Mouse (Mus musculus): ENCODE measurements around the gene Lctl. TPM values are rescaled to one million over a fixed set of nuclear protein-coding genes. Genes with fewer than 3 reads are reported as not detected.
"Not testable (repeated sequence)": the region's sequence is repeated elsewhere in the genome, so short reads cannot be mapped to it uniquely, and the experiment has no call there.

Lctl gene
- polyA plus RNA-seq, 1 experiment, result not detected

DNA sequence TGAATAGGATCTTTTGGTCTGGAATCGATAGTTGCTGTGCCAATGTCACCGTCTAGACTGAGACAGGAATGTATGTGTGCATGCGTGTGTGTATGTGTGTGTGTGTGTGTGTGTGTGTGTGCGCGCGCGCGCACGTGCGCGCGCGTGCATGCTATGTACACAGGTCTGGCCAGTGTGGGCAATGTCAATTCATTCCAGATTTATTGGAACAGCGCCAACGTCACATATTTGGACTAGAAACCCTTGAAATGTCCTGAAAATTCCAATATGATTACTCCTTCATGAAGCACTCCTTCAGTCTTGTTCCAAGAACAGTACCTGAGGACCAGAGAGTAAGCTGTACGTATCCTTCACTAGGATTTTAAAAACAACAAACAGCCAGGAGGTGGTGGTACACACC, 6.4 kb upstream of the Lctl start:
- 95% methylated on average over 16 of the region's 16 CpGs for WGBS
- Histone ChIP-seq H3K4me3 (ENCODE audit: extremely low read depth, insufficient read depth, insufficient read length) (no peak overlapping the region), H3K36me3 (ENCODE audit: control insufficient read depth, insufficient read depth, low read length) (no peaks in the 10 kb centered on the region), H3K27ac (ENCODE audit: insufficient read depth, low read length) (no peak overlapping the region), H3K4me1 (ENCODE audit: control insufficient read depth, insufficient read depth, insufficient read length) (no peaks in the 10 kb centered on the region), H3K27me3 (ENCODE audit: control insufficient read depth, insufficient read depth, low read length) (no peaks in the 10 kb centered on the region)
- DNase-seq (ENCODE audit: low read depth in 1 of 2, low spot score in 2 of 2), result no peak
- TF ChIP-seq CTCF (IDR thresholded peaks at IDR 0.05; ENCODE audit: extremely low read depth, insufficient read depth, insufficient read length, insufficient replicate concordance) (no peak), POLR2A (IDR thresholded peaks at IDR 0.05; ENCODE audit: low read depth, low read length) (no peak)

DNA sequence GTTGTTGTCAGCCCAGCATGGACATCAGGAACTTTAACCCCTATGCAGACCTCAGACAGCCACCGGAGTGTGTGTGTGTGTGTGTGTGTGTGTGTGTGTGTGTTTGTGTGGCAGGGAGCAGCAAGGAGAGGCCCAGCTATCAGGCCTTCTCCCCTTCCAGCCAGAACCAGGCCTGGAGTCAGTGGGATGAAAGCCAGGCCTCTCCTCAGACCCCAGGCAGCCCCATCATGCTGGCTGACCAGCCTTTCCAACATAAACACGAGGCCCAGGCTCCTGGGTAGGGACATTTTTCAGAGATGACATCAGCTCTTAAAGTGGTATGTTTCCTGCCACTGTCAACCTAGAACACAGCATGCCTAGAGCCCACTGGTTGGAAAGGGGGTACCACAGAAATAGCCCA, 2.3 kb upstream of the Lctl start:
- Histone ChIP-seq H3K27ac (ENCODE audit: insufficient read depth, low read length) (no peak overlapping the region), H3K27me3 (ENCODE audit: control insufficient read depth, insufficient read depth, low read length) (no peaks in the 10 kb centered on the region), H3K4me1 (ENCODE audit: control insufficient read depth, insufficient read depth, insufficient read length) (no peaks in the 10 kb centered on the region), H3K4me3 (ENCODE audit: extremely low read depth, insufficient read depth, insufficient read length) (no peak overlapping the region), H3K36me3 (ENCODE audit: control insufficient read depth, insufficient read depth, low read length) (no peaks in the 10 kb centered on the region)
- no peak for DNase-seq (ENCODE audit: low read depth in 1 of 2, low spot score in 2 of 2)
- 70% methylated on average over 2 of the region's 2 CpGs for WGBS
- TF ChIP-seq POLR2A (IDR thresholded peaks at IDR 0.05; ENCODE audit: low read depth, low read length) (no peak), CTCF (IDR thresholded peaks at IDR 0.05; ENCODE audit: extremely low read depth, insufficient read depth, insufficient read length, insufficient replicate concordance) (no peak)

DNA sequence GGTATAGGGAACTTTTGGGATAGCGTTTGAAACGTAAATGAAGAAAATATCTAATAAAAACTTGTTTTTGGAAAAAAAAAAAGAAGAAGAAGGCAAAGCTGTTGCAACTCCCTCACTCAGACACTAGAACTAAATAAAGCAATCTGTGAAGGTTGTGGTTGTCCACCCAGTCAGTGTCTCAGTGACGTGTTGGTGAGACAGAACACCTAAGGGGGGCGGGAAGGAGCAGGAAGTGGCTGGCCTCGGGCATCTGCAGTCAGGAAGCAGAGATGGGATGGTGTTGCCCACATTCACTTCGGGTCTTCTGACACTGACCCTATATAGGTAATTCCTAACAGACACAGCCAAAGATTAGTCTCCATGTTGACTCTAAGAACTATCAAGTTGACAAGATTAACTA, 1.2 kb upstream of the Lctl start:
- TF ChIP-seq CTCF (IDR thresholded peaks at IDR 0.05; ENCODE audit: extremely low read depth, insufficient read depth, insufficient read length, insufficient replicate concordance) (no peak), POLR2A (IDR thresholded peaks at IDR 0.05; ENCODE audit: low read depth, low read length) (no peak)
- Histone ChIP-seq H3K36me3 (ENCODE audit: control insufficient read depth, insufficient read depth, low read length) (no peaks in the 10 kb centered on the region), H3K4me1 (ENCODE audit: control insufficient read depth, insufficient read depth, insufficient read length) (no peaks in the 10 kb centered on the region), H3K27ac (ENCODE audit: insufficient read depth, low read length) (no peak overlapping the region), H3K4me3 (ENCODE audit: extremely low read depth, insufficient read depth, insufficient read length) (no peak overlapping the region), H3K27me3 (ENCODE audit: control insufficient read depth, insufficient read depth, low read length) (no peaks in the 10 kb centered on the region)
- no peak for DNase-seq (ENCODE audit: low read depth in 1 of 2, low spot score in 2 of 2)
- 42% methylated on average over 6 of the region's 6 CpGs for WGBS

DNA sequence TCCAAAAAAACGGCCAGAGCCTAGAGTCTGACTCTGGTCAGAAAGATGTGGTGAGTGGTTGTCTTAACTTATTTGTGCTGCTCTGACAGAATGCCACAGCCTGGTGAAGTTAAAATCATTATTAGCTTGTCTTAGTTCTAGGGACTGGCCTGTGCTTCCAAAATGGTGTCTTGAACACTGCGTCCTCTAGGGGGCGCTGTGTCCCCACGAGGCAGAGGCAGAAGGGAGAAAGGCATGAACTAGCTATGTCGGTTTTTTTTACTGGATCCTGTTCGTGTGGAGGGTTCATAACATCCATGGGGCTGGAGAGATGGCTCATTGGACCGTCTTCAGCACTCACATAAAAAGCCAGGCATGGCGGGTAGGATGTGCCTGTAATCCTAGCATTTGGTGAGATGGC, 3.0 kb downstream of the Lctl start:
- DNase-seq (ENCODE audit: low read depth in 1 of 2, low spot score in 2 of 2), result peak in 1 of 2 experiments; percentile 26
- Histone ChIP-seq H3K27ac (ENCODE audit: insufficient read depth, low read length) (no peak overlapping the region), H3K4me1 (ENCODE audit: control insufficient read depth, insufficient read depth, insufficient read length) (no peaks in the 10 kb centered on the region), H3K36me3 (ENCODE audit: control insufficient read depth, insufficient read depth, low read length) (no peaks in the 10 kb centered on the region), H3K4me3 (ENCODE audit: extremely low read depth, insufficient read depth, insufficient read length) (no peak overlapping the region), H3K27me3 (ENCODE audit: control insufficient read depth, insufficient read depth, low read length) (no peaks in the 10 kb centered on the region)
- 34% methylated on average over 8 of the region's 8 CpGs for WGBS
- TF ChIP-seq CTCF (IDR thresholded peaks at IDR 0.05; ENCODE audit: extremely low read depth, insufficient read depth, insufficient read length, insufficient replicate concordance) (peak; percentile 66; the same call in 1 of the 2 replicates), POLR2A (IDR thresholded peaks at IDR 0.05; ENCODE audit: low read depth, low read length) (no peak)

DNA sequence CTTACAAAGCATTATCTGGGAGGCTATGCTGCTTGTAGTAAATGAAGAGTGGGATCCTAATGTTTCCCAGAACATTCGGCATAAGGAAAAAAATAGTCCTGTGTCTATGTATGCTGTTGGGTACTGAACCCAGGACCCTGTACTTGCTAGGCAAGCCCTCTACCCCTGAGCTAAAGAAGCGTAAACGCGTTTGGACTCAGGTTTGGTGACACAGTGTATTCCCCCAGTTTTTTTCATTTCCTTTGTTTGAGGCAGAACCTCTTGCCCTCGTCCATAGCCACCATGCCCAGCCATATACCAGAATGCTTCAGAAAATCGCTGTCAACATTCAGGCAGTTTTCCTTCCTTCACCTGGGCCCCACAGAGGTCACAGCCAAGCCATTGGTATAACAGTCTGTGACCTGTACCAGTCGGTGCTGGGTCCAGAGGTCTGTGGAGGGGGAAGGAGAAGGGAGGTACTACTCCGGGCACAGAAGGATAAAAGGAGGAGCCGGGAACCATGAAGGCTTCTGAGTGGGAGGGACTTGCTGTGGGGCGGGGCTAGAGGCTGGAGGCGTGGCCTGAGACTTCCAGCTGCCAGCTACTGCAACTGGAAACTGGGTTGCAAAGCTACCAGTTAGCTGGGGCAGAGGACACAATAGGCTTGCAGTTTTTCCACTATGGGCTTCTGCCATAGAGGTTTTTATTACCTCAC, 3.8 kb downstream of the Lctl start:
- Histone ChIP-seq H3K27ac (ENCODE audit: insufficient read depth, low read length) (no peak overlapping the region), H3K36me3 (ENCODE audit: control insufficient read depth, insufficient read depth, low read length) (no peaks in the 10 kb centered on the region), H3K4me1 (ENCODE audit: control insufficient read depth, insufficient read depth, insufficient read length) (no peaks in the 10 kb centered on the region), H3K4me3 (ENCODE audit: extremely low read depth, insufficient read depth, insufficient read length) (no peak overlapping the region), H3K27me3 (ENCODE audit: control insufficient read depth, insufficient read depth, low read length) (no peaks in the 10 kb centered on the region)
- TF ChIP-seq CTCF (IDR thresholded peaks at IDR 0.05; ENCODE audit: extremely low read depth, insufficient read depth, insufficient read length, insufficient replicate concordance), result no peak
- no peak for TF ChIP-seq POLR2A (IDR thresholded peaks at IDR 0.05; ENCODE audit: low read depth, low read length)
- WGBS, result 47% methylated on average over 11 of the region's 11 CpGs
- no peak for DNase-seq (ENCODE audit: low read depth in 1 of 2, low spot score in 2 of 2)

DNA sequence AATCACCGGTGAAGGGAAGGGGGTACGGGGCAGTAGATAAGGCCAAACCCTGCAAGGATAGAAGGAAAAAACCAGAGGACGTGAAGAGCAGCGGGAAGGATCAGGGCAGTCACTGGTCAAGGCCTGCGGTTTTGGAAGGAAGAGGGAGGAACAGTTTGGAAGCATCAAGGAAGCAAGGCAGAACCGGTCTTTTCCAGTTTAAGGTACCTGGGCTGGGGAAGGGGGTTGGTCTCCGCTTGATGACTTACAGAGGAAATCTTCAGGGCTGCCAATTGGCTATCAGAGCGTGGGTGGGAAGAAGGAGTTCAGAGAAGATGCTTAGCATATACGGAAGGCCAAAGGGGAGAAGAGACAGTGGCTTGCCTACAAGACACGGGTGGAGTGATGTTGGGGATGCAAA, 5.7 kb downstream of the Lctl start:
- no peak for TF ChIP-seq POLR2A (IDR thresholded peaks at IDR 0.05; ENCODE audit: low read depth, low read length)
- TF ChIP-seq CTCF (IDR thresholded peaks at IDR 0.05; ENCODE audit: extremely low read depth, insufficient read depth, insufficient read length, insufficient replicate concordance), result no peak
- Histone ChIP-seq H3K27me3 (ENCODE audit: control insufficient read depth, insufficient read depth, low read length) (no peaks in the 10 kb centered on the region), H3K36me3 (ENCODE audit: control insufficient read depth, insufficient read depth, low read length) (no peaks in the 10 kb centered on the region), H3K4me3 (ENCODE audit: extremely low read depth, insufficient read depth, insufficient read length) (no peak overlapping the region), H3K4me1 (ENCODE audit: control insufficient read depth, insufficient read depth, insufficient read length) (no peaks in the 10 kb centered on the region), H3K27ac (ENCODE audit: insufficient read depth, low read length) (no peak overlapping the region)
- 92% methylated on average over 10 of the region's 10 CpGs for WGBS
- DNase-seq (ENCODE audit: low read depth in 1 of 2, low spot score in 2 of 2), result no peak

DNA sequence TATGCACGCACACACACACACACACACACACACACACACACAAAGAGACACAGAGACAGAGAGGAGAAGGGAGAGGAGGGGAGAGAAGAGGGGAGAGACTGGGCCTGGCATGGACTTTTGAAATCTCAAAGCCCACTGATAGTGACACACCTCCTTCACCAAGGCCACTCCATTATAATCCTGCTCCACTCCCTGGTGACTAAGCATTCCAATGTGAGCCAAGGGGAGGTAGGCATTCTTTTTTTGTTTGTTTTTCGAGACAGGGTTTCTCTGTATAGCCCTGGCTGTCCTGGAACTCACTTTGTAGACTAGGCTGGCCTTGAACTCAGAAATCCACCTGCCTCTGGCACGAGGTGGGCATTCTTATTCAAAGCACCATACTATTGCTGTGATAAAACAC, 7.9 kb downstream of the Lctl start:
- DNase-seq (ENCODE audit: low read depth in 1 of 2, low spot score in 2 of 2); H3K27ac ChIP-seq (ENCODE audit: insufficient read depth, low read length); H3K4me1 ChIP-seq (ENCODE audit: control insufficient read depth, insufficient read depth, insufficient read length); H3K4me3 ChIP-seq (ENCODE audit: extremely low read depth, insufficient read depth, insufficient read length); H3K36me3 ChIP-seq (ENCODE audit: control insufficient read depth, insufficient read depth, low read length); H3K27me3 ChIP-seq (ENCODE audit: control insufficient read depth, insufficient read depth, low read length): not testable (repeated sequence)
- 78% methylated on average over 3 of the region's 3 CpGs for WGBS
